Mouse (Mus musculus) C2C12 (cell line): Measurements from ENCODE around the gene Lmln. TPM values are rescaled to one million over a fixed set of nuclear protein-coding genes. Genes with fewer than 3 reads are reported as not detected.
"Not testable (repeated sequence)": the region's sequence is repeated elsewhere in the genome, so short reads cannot be mapped to it uniquely, and the experiment has no call there.

Source experiments
- H3K27me3 ChIP-seq: one replicate; pipeline ENCODE4 v1.6.1; 2011; ENCODE audit not compliant: control insufficient read depth, insufficient read depth, insufficient read length
- H3K36me3 ChIP-seq: one replicate; pipeline ENCODE4 v1.6.1; 2011; ENCODE audit not compliant: control insufficient read depth, insufficient read depth
- H3K4me3 ChIP-seq: one replicate; pipeline ENCODE4 v1.5.1; 2011; ENCODE audit warnings: mild to moderate bottlenecking, control low read depth; ENCODE audit not compliant: poor library complexity, insufficient read depth, severe bottlenecking
- H3K79me2 ChIP-seq: one replicate; pipeline ENCODE4 v1.6.1; 2011; ENCODE audit not compliant: control insufficient read depth, insufficient read depth
- H3K79me3 ChIP-seq: one replicate; pipeline ENCODE4 v1.6.1; 2011; ENCODE audit warnings: low read depth, control low read depth
- H3ac ChIP-seq: one replicate; pipeline ENCODE3; 2011; ENCODE audit warnings: low read depth; ENCODE audit not compliant: control insufficient read depth, insufficient read length
- CEBPB ChIP-seq: IDR thresholded peaks from one replicate; pipeline ENCODE4 v1.6.1; 2011; ENCODE audit warnings: low read depth, mild to moderate bottlenecking, control low read depth, moderate library complexity
- CTCF ChIP-seq: IDR thresholded peaks from one replicate; pipeline ENCODE4 v1.5.1; 2011; ENCODE audit not compliant: control insufficient read depth, insufficient read depth, insufficient read length
- FOSL1 ChIP-seq: IDR thresholded peaks from one replicate; pipeline ENCODE4 v1.8.0; 2011; ENCODE audit warnings: mild to moderate bottlenecking, low read length; ENCODE audit not compliant: poor library complexity, insufficient read depth, severe bottlenecking
- MAX ChIP-seq: IDR thresholded peaks from one replicate; pipeline ENCODE4 v1.6.1; 2011; ENCODE audit warnings: mild to moderate bottlenecking, control low read depth
- MYOD1 ChIP-seq: IDR thresholded peaks from one replicate; pipeline ENCODE4 v1.6.1; 2011; ENCODE audit warnings: low read depth; ENCODE audit not compliant: control insufficient read depth, insufficient read length
- MYOG ChIP-seq: IDR thresholded peaks from one replicate; pipeline ENCODE4 v1.6.1; 2011; ENCODE audit not compliant: control insufficient read depth, insufficient read length; ENCODE audit errors: extremely low read depth
- USF1 ChIP-seq: IDR thresholded peaks from one replicate; pipeline ENCODE4 v1.6.1; 2011; ENCODE audit warnings: low read depth, mild to moderate bottlenecking, control low read depth, moderate library complexity
- polyA plus RNA-seq: library from polyadenylated mRNA; unstranded; fragments of >200 nt; fragmentation: generic; extraction: Trizol; gene quantifications from one replicate; pipeline ENCODE4 v1.2.1, GENCODE M21; 2012; ENCODE audit warnings: missing spikeins

Lmln gene
- polyA plus RNA-seq, 1 experiment: 1.2 TPM

GRCm38 (mm10) chr16:33143452-33143851 lies 81.1 kb downstream of the Lmln start:
- no peaks in the 10 kb centered on the region for H3K79me2 ChIP-seq
- H3K27me3 ChIP-seq: peaks cover 15% of the 10 kb centered on the region
- no peaks in the 10 kb centered on the region for H3K79me3 ChIP-seq
- H3K4me3 ChIP-seq: no peak overlapping the region
- no peak for TF ChIP-seq CEBPB
- TF ChIP-seq MYOD1: no peak
- TF ChIP-seq USF1: no peak
- no peak for TF ChIP-seq MAX
- no peak for TF ChIP-seq CTCF
- no peak for TF ChIP-seq FOSL1
- no peak for TF ChIP-seq MYOG
- no peak overlapping the region for H3ac ChIP-seq
- no peaks in the 10 kb centered on the region for H3K36me3 ChIP-seq

DNA sequence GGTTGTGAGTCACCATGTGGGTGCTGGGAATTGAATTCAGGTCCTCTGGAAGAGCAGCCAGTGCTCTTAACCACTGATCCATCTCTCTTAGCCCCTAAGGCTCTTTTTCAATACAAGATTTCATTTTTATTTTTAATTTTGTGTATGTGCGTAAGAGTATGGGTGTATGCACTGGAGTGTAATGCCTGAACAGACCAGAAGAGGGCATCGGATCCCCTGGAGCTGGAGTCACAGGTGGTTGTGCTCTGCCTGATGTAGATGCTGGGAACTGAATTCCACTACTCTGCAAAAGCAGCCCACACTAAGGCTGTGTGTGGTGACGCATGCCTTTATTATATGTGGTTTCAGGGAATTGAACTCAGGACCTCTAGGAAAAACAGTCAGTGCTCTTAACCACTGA lies 83.9 kb downstream of the Lmln start:
- Histone ChIP-seq H3ac (no peak overlapping the region), H3K36me3 (no peaks in the 10 kb centered on the region), H3K79me3 (no peaks in the 10 kb centered on the region), H3K4me3 (no peak overlapping the region), H3K79me2 (no peaks in the 10 kb centered on the region), H3K27me3 (peaks cover 4% of the 10 kb centered on the region)
- TF ChIP-seq FOSL1: no peak
- no peak for TF ChIP-seq MYOD1

DNA sequence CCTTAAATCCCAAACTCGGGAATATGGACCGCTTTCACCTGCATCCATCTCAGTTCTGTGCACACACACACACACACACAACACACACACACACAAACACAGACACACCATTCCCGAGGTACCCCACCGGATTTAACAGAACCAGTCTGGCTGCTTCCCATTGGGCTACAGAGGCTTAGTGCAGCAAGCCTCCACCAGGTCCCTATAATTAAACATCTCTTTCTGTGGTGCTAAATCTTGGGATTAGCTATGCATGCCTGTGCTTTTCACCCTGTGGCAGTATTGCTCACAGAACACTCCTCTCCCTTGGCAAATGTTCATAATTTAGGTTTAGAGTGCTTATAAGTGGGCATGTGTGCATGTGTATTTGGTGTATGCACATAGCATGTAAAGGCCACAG lies 85.8 kb downstream of the Lmln start:
- no peak overlapping the region for H3K4me3 ChIP-seq
- no peak overlapping the region for H3ac ChIP-seq
- TF ChIP-seq MYOD1: no peak
- no peak for TF ChIP-seq CEBPB
- TF ChIP-seq FOSL1: no peak
- no peak for TF ChIP-seq MYOG
- no peak for TF ChIP-seq USF1
- no peak for TF ChIP-seq CTCF
- TF ChIP-seq MAX: no peak
- H3K36me3 ChIP-seq: no peaks in the 10 kb centered on the region
- peaks cover 10% of the 10 kb centered on the region for H3K27me3 ChIP-seq
- H3K79me2 ChIP-seq: no peaks in the 10 kb centered on the region
- H3K79me3 ChIP-seq: no peaks in the 10 kb centered on the region

- H3K36me3 ChIP-seq, H3ac ChIP-seq, H3K79me3 ChIP-seq, H3K4me3 ChIP-seq, H3K27me3 ChIP-seq, H3K79me2 ChIP-seq: not testable (repeated sequence)
Measured at GRCm38 (mm10) chr16:33150875-33151274, 88.6 kb downstream of the Lmln start.

DNA sequence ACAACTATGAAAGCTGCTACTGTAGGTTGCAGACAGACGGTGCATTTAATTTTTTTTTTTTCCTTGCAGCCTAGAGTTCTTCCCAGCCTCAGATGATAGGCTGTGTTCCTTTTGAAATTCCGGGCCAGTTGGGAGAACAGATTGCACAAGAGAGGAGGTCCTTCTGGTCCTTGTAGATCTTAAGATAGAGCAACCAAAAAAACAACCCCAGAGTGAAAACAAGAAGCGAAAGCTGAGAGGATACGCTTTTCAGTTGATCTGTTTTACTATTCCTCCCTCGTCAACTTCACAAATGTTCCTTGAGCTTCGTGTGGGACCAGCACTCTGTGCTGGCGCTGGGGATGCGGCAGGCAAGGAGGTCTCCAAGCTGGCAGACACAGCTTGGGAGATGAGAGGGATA lies 89.2 kb downstream of the Lmln start:
- Histone ChIP-seq H3K79me3 (no peaks in the 10 kb centered on the region), H3K79me2 (no peaks in the 10 kb centered on the region), H3ac (no peak overlapping the region), H3K4me3 (no peak overlapping the region), H3K27me3 (peaks cover 7% of the 10 kb centered on the region), H3K36me3 (no peaks in the 10 kb centered on the region)
- TF ChIP-seq USF1 (no peak), MAX (no peak), MYOG (no peak), MYOD1 (no peak), CEBPB (no peak), CTCF (no peak), FOSL1 (no peak)

DNA sequence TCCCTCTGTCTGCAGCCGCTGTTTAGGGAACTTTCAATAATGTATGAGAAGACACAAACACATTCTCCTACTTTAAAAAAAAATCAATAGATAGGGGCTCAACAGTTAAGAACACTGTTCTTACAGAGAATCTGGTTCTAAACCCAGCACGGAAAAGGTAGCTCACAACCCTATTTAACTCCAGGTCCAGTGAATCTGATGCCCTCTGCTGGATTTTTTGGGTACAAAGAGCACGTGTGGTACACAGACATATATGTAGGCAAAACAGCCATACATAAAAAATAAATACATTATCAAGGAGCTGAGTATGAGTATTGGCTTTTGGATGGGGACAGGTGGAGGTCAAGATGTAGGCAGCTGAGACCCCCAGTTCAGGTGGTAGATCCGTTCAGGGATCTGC lies 92.7 kb downstream of the Lmln start:
- TF ChIP-seq MYOD1: no peak
- TF ChIP-seq CTCF: no peak
- no peak for TF ChIP-seq CEBPB
- no peak for TF ChIP-seq MAX
- no peak for TF ChIP-seq FOSL1
- TF ChIP-seq MYOG: no peak
- no peak for TF ChIP-seq USF1
- Histone ChIP-seq H3K79me2 (no peaks in the 10 kb centered on the region), H3K79me3 (no peaks in the 10 kb centered on the region), H3ac (no peak overlapping the region), H3K4me3 (no peak overlapping the region), H3K27me3 (peaks cover 7% of the 10 kb centered on the region), H3K36me3 (no peaks in the 10 kb centered on the region)
